Mouse (Mus musculus) embryonic facial prominence, embryonic 11.5 days (tissue): ENCODE data around the gene Plaa. TPM values are rescaled to one million over a fixed set of nuclear protein-coding genes. Genes with fewer than 3 reads are reported as not detected.

Source experiments
- ATAC-seq: fragments of 200-750 bp; cut with Nextera tagmentation; replicated peaks from 2 replicates; pipeline ENCODE4 v1.8.0; 2017; ENCODE audit warnings: low read depth; ENCODE audit not compliant: insufficient number of reproducible peaks, low FRiP score, low TSS enrichment
- DNase-seq: peaks from one replicate; pipeline ENCODE4 v3.0.0-alpha.2; 2015; ENCODE audit warnings: low spot score
- H3K27ac ChIP-seq: fragments of 300-500 bp; sonication (generic); replicated peaks from 2 replicates; pipeline ENCODE4 v1.5.1; 2014; ENCODE audit warnings: mild to moderate bottlenecking, low read depth, low read length, control low read depth
- H3K27me3 ChIP-seq: fragments of 300-500 bp; sonication (generic); 2 replicates; pipeline ENCODE4 v1.6.1; 2014; ENCODE audit warnings: mild to moderate bottlenecking, low read length, moderate library complexity, mixed read lengths; ENCODE audit not compliant: control insufficient read depth, insufficient read depth
- H3K36me3 ChIP-seq: fragments of 300-500 bp; sonication (generic); replicated peaks from 2 replicates; pipeline ENCODE4 v1.6.1; 2014; ENCODE audit warnings: low read depth, mild to moderate bottlenecking, low read length, moderate library complexity, mixed read lengths; ENCODE audit not compliant: control insufficient read depth, insufficient read depth
- H3K4me1 ChIP-seq: fragments of 300-500 bp; sonication (generic); 2 replicates; pipeline ENCODE4 v1.6.1; 2014; ENCODE audit warnings: low read length, mixed read lengths; ENCODE audit not compliant: control insufficient read depth, insufficient read depth
- H3K4me2 ChIP-seq: fragments of 300-500 bp; sonication (generic); 2 replicates; pipeline ENCODE4 v1.6.1; 2014; ENCODE audit warnings: low read depth, mild to moderate bottlenecking, control low read depth, low read length, moderate library complexity
- H3K4me3 ChIP-seq: fragments of 300-500 bp; sonication (generic); 2 replicates; pipeline ENCODE4 v1.5.1; 2014; ENCODE audit warnings: low read depth, low read length, control low read depth
- H3K9ac ChIP-seq: fragments of 300-500 bp; sonication (generic); replicated peaks from 2 replicates; pipeline ENCODE4 v1.6.1; 2014; ENCODE audit warnings: mild to moderate bottlenecking, control low read depth, low read length
- H3K9me3 ChIP-seq: fragments of 300-500 bp; sonication (generic); replicated peaks from 2 replicates; pipeline ENCODE4 v1.6.1; 2016; ENCODE audit warnings: mild to moderate bottlenecking, low read length, inconsistent platforms, mixed read lengths; ENCODE audit not compliant: control insufficient read depth
- WGBS: fragments of 180-500 bp; shearing (Covaris S2); extraction: QIAGEN DNeasy Blood & Tissue Kit; methylation state at CpG from one replicate; pipeline ENCODE4 v1.1.7; 2014; 5-methylcytosine and 5-hydroxymethylcytosine counted together
- polyA plus RNA-seq: library from polyadenylated mRNA; unstranded; fragments of >200 nt; fragmentation: Nextera tagmentation; extraction: Ambion mirVana; gene quantifications from 2 replicates; pipeline ENCODE4 v1.2.1, GENCODE M21; 2014

The Plaa gene
- polyA plus RNA-seq, 1 experiment from 2014 or later = 96.6 TPM

DNA sequence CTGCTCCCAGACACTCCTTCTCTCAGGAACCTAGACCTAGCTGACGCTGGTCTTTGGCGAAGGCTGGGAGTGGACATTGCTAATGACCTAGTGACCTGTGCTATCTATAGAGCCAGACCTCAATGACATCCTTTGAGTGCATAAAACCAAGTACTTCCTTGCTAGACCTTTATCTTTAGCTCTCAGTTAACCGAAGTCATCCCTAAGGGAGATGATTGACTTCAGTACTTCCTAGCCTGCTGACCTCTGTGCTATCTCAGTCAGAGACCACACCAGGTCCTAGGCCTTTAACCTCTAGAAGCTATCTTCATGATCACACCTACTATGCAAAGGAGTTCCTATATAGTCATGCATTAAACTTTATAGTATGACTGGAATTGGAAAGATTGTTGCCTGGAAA lies 7.3 kb upstream of the Plaa start:
- WGBS = 86% methylated on average over 3 of the region's 3 CpGs

DNA sequence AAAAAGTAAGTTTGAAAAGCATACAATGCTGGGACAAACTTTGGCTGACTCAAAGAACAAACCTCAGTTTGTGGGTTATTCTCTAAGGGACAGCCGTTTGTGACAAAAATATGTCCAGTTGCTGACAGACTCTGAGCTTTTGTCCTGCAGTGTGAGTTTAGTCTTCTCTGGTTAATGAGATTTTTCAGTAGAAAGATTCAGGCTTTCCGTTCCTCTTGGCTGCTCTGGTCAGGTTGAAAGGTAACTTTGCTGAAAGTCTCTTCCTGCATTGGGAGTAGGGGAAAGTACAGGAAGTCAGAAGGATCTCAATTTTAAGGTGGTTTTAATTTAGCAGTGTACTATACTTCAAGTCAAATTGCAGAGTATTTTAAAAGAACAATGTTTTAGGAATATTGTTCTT lies 2.5 kb upstream of the Plaa start:
- DNase-seq (no peak), ATAC-seq (no peak)
- Histone ChIP-seq H3K9me3 (no peaks in the 10 kb centered on the region), H3K4me2 (no peak overlapping the region), H3K36me3 (no peaks in the 10 kb centered on the region), H3K27ac (no peak overlapping the region), H3K4me3 (no peak overlapping the region), H3K4me1 (no peaks in the 10 kb centered on the region), H3K27me3 (no peaks in the 10 kb centered on the region), H3K9ac (no peak overlapping the region)
- WGBS = 86% methylated on average over 2 of the region's 2 CpGs

More for the DNA sequence above, 7.3 kb upstream of the Plaa start:
- H3K27ac ChIP-seq = no peak overlapping the region
- H3K4me1 ChIP-seq = no peaks in the 10 kb centered on the region
- H3K27me3 ChIP-seq = no peaks in the 10 kb centered on the region
- H3K9me3 ChIP-seq = no peaks in the 10 kb centered on the region
- no peaks in the 10 kb centered on the region for H3K36me3 ChIP-seq
- ATAC-seq = no peak
- H3K4me2 ChIP-seq = no peak overlapping the region
- DNase-seq = no peak
- H3K4me3 ChIP-seq = no peak overlapping the region
- no peak overlapping the region for H3K9ac ChIP-seq

DNA sequence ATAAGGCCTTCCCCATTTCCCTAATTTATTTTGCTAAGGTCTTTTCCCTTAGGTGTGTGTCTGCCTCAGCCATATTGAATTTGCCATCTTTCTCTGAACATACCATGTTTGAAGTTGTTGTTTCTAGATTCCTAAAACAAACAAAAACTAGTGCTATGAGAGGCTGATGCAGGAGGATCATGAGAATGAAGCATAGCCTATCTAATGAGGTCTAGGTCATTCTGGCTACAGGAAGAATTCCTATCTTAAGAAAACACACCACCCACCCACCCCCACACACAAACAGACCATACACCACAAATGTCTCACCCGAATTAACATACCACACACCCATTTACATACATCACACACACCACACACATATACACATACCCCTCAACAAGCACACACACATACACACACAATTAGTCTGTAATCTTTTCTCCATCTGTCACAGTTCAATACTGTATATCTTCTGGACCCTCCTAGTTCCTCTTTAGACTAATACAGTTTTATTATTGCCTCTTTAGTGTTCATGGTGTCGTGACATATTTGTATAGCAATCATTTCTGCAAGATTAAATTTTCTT lies 1.5 kb upstream of the Plaa start:
- Histone ChIP-seq H3K4me1 (no peaks in the 10 kb centered on the region), H3K27ac (no peak overlapping the region), H3K9ac (no peak overlapping the region), H3K36me3 (no peaks in the 10 kb centered on the region), H3K4me2 (no peak overlapping the region), H3K4me3 (no peak overlapping the region), H3K27me3 (no peaks in the 10 kb centered on the region), H3K9me3 (no peaks in the 10 kb centered on the region)
- ATAC-seq (no peak), DNase-seq (no peak)
- WGBS = 90% methylated on average over 2 of the region's 2 CpGs

DNA sequence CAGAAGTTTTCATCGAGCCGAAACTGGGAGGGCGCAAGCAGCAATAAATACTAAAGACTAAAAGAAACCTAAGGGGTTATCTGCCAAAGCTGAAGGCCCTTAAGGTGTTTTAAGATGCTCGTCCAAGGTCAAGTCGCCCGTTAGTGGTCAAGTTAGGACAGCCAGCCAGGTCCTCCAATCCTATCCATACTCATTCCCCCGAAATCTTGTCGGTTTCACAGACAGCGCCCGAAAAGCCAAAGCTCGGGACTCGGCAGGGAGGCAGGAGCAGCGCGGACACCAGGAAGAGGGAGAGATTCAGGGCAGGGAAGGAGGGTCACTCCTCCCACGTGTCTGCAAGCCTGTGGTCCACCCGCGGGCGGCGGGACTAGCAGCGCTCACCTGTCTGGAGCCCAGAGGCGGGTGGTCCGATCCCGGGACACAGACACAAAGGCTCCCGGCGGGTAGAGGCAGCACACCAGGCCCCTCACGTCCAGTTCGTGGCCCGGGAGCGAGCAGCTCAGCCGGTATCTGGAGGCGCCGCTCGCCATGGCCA lies 481 bp downstream of the Plaa start:
- Histone ChIP-seq H3K27me3 (no peaks in the 10 kb centered on the region), H3K9ac (peak overlapping the region; percentile 93), H3K36me3 (no peaks in the 10 kb centered on the region), H3K4me3 (peak overlapping the region; percentile 87), H3K27ac (peak overlapping the region; percentile 63), H3K9me3 (no peaks in the 10 kb centered on the region), H3K4me1 (no peaks in the 10 kb centered on the region), H3K4me2 (peak overlapping the region; percentile 50)
- under 1% methylated on average over 33 of the region's 33 CpGs for WGBS
- ATAC-seq (peak; percentile 89), DNase-seq (peak; percentile 45)

DNA sequence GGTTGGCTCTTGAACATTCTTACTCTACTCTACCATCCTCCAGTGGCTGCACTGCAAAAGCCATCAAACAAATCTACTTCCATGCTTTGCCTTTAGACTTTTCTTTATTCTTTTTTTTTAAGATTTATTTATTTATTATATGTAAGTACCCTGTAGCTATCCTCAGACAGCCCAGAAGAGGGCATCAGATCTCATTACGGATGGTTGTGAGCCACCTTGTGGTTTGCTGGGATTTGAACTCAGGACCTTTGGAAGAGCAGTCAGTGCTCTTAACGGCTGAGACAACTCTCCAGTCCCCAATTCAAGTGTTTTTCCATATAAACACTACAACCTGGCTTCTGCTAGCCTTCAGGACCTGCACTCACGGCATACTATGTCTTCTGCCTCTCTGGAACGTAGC lies 1.6 kb downstream of the Plaa start:
- Histone ChIP-seq H3K9me3 (no peaks in the 10 kb centered on the region), H3K9ac (no peak overlapping the region), H3K27ac (no peak overlapping the region), H3K4me2 (no peak overlapping the region), H3K27me3 (no peaks in the 10 kb centered on the region), H3K4me3 (no peak overlapping the region), H3K4me1 (no peaks in the 10 kb centered on the region), H3K36me3 (no peaks in the 10 kb centered on the region)
- WGBS = 88% methylated on average over 4 of the region's 4 CpGs
- DNase-seq (no peak), ATAC-seq (no peak)

DNA sequence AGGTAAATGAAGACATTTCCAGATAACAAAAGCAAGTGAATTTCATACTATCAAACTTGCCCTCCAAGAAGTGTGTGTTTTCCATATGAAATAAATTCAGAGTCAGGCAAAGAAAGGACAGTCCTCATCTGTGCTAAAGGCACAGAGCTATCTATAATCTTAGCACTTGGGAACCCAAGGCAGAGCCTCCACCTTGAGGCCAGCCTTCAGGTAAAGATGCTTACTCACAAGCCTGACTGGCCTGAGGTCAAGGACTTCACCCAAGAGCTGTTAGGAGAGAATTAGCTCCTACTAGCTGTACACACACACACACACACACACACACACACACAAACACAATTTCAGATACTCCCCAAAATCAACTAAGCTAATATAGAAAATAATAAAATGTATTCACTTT lies 10.3 kb downstream of the Plaa start:
- no peak overlapping the region for H3K4me3 ChIP-seq
- H3K4me1 ChIP-seq = no peaks in the 10 kb centered on the region
- DNase-seq = no peak
- no peaks in the 10 kb centered on the region for H3K27me3 ChIP-seq
- H3K4me2 ChIP-seq = no peak overlapping the region
- H3K9me3 ChIP-seq = no peaks in the 10 kb centered on the region
- H3K9ac ChIP-seq = no peak overlapping the region
- no peaks in the 10 kb centered on the region for H3K36me3 ChIP-seq
- no peak for ATAC-seq
- H3K27ac ChIP-seq = no peak overlapping the region

DNA sequence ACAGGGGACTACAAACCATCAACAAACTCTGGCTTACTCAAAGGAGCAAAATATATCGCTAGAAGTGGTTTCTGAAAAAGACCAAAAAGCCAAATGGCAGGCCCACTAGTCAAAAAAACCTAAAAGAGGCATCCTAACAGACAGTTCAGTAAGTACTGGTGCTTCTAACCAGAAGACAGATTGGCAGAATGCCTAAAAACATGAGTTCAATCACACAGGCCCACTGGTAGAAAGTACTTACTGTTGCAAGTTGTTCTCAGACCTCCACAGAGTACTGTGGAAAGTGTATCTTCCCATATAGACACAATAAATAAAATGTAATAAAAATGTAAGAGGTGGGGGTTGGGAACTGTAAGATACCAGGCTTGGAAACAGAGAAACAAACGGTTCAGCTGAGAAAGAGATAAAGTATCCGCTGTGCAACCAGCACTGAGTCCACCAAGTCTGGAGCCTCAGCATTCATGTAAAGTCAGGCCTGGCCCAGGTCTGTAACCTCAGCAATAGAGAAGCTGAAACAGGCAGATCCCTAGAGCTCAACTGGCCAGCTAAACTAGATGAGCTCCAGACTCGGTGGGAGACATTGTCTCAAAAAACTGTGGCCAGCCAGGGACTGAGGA lies 11.2 kb downstream of the Plaa start:
- Histone ChIP-seq H3K4me3 (no peak overlapping the region), H3K27ac (no peak overlapping the region), H3K27me3 (no peaks in the 10 kb centered on the region), H3K4me1 (no peaks in the 10 kb centered on the region), H3K9ac (no peak overlapping the region), H3K36me3 (no peaks in the 10 kb centered on the region), H3K9me3 (no peaks in the 10 kb centered on the region), H3K4me2 (no peak overlapping the region)
- no peak for ATAC-seq
- 83% methylated on average over 4 of the region's 4 CpGs for WGBS
- DNase-seq = no peak

DNA sequence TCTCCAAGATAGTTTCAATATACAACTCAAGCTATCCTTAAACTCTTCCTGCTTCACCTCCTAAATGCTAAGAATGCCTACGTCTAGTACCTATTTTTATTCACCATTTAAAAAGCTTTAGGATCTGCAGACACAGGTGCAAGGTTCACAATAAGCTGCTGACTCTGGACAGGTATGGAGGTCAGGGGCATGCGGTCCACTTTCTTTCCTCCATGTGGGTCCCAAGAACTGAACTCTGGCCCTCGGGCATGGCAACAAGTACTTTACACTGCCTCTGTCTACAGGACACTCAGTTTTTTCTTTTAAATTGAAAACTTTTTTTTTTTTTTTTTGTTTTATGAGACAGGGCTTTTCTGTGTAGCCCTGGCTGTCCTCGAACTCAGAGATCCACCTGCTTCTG lies 30.4 kb downstream of the Plaa start:
- Histone ChIP-seq H3K27ac (no peak overlapping the region), H3K4me3 (no peak overlapping the region), H3K36me3 (no peaks in the 10 kb centered on the region), H3K9ac (no peak overlapping the region), H3K4me2 (no peak overlapping the region), H3K9me3 (no peaks in the 10 kb centered on the region), H3K27me3 (no peaks in the 10 kb centered on the region), H3K4me1 (no peaks in the 10 kb centered on the region)
- no peak for DNase-seq
- 87% methylated on average over 4 of the region's 4 CpGs for WGBS
- no peak for ATAC-seq
